Mouse (Mus musculus) embryonic facial prominence, embryonic 14.5 days (tissue): ENCODE results near the gene Trhde. TPM values are rescaled to one million over a fixed set of nuclear protein-coding genes. Genes with fewer than 3 reads are reported as not detected.

Experiments used
- ATAC-seq: fragments of 200-750 bp; cut with Nextera tagmentation; 2 replicates; pipeline ENCODE4 v1.8.0; 2017; ENCODE audit warnings: low read depth, moderate number of reproducible peaks, moderate TSS enrichment
- DNase-seq: peaks from one replicate; pipeline ENCODE4 v3.0.0-alpha.2; 2015; ENCODE audit warnings: low spot score
- H3K27ac ChIP-seq: fragments of 300-500 bp; sonication (generic); replicated peaks from 2 replicates; pipeline ENCODE4 v1.5.1; 2014; ENCODE audit warnings: low read depth, mild to moderate bottlenecking, low read length, moderate library complexity
- H3K27me3 ChIP-seq: fragments of 300-500 bp; sonication (generic); replicated peaks from 2 replicates; pipeline ENCODE4 v1.6.1; 2014; ENCODE audit warnings: low read length; ENCODE audit not compliant: control insufficient read depth, insufficient read depth
- H3K36me3 ChIP-seq: fragments of 300-500 bp; sonication (generic); 2 replicates; pipeline ENCODE4 v1.6.1; 2014; ENCODE audit warnings: low read length, mixed read lengths; ENCODE audit not compliant: control insufficient read depth, insufficient read depth
- H3K4me1 ChIP-seq: fragments of 300-500 bp; sonication (generic); 2 replicates; pipeline ENCODE4 v1.6.1; 2014; ENCODE audit warnings: antibody characterized with exemption, low read length; ENCODE audit not compliant: control insufficient read depth, insufficient read depth
- H3K4me2 ChIP-seq: fragments of 300-500 bp; sonication (generic); 2 replicates; pipeline ENCODE4 v1.6.1; 2014; ENCODE audit warnings: low read depth, mild to moderate bottlenecking, low read length, moderate library complexity, mixed read lengths
- H3K4me3 ChIP-seq: fragments of 300-500 bp; sonication (generic); 2 replicates; pipeline ENCODE4 v1.5.1; 2014; ENCODE audit warnings: low read depth, mild to moderate bottlenecking, low read length
- H3K9ac ChIP-seq: fragments of 300-500 bp; sonication (generic); 2 replicates; pipeline ENCODE4 v1.6.1; 2014; ENCODE audit warnings: low read depth, mild to moderate bottlenecking, low read length, moderate library complexity, mixed read lengths
- H3K9me3 ChIP-seq: fragments of 300-500 bp; sonication (generic); 2 replicates; pipeline ENCODE4 v1.6.1; 2016; ENCODE audit warnings: low read length; ENCODE audit not compliant: control insufficient read depth
- WGBS: fragments of 180-500 bp; shearing (Covaris S2); extraction: QIAGEN DNeasy Blood & Tissue Kit; methylation state at CpG from one replicate; pipeline ENCODE4 v1.1.7; 2014; 5-methylcytosine and 5-hydroxymethylcytosine counted together
- polyA plus RNA-seq: library from polyadenylated mRNA; unstranded; fragments of >200 nt; fragmentation: Nextera tagmentation; extraction: Ambion mirVana; gene quantifications from 2 replicates; pipeline ENCODE4 v1.2.1, GENCODE M21; 2014

Trhde gene
- polyA plus RNA-seq, 1 experiment from 2014 or later = 0.99 TPM

- WGBS = 47% methylated on average over 6 of the region's 6 CpGs
- no peaks in the 10 kb centered on the region for H3K27me3 ChIP-seq
- H3K27ac ChIP-seq = no peak overlapping the region
- no peak overlapping the region for H3K9ac ChIP-seq
- H3K4me3 ChIP-seq = no peak overlapping the region
- H3K9me3 ChIP-seq = no peaks in the 10 kb centered on the region
- no peaks in the 10 kb centered on the region for H3K36me3 ChIP-seq
- DNase-seq (peak; percentile 55), ATAC-seq (no peak; the same call in 1 of the 2 replicates)
- no peak overlapping the region for H3K4me2 ChIP-seq
- no peaks in the 10 kb centered on the region for H3K4me1 ChIP-seq
These were observed 130.2 kb downstream of the Trhde start for GRCm38 (mm10) chr10:114671791-114672415.

- no peak overlapping the region for H3K9ac ChIP-seq
- no peak overlapping the region for H3K4me3 ChIP-seq
- DNase-seq (no peak), ATAC-seq (no peak)
- no peak overlapping the region for H3K4me2 ChIP-seq
- no peaks in the 10 kb centered on the region for H3K36me3 ChIP-seq
- H3K4me1 ChIP-seq = no peaks in the 10 kb centered on the region
- H3K27ac ChIP-seq = no peak overlapping the region
- WGBS = 77% methylated on average over 3 of the region's 3 CpGs
- no peaks in the 10 kb centered on the region for H3K9me3 ChIP-seq
- H3K27me3 ChIP-seq = no peaks in the 10 kb centered on the region
These were observed 209.1 kb downstream of the Trhde start for GRCm38 (mm10) chr10:114593046-114593445.

- Histone ChIP-seq H3K4me1 (no peaks in the 10 kb centered on the region), H3K4me2 (no peak overlapping the region), H3K27ac (no peak overlapping the region), H3K36me3 (no peaks in the 10 kb centered on the region), H3K27me3 (no peaks in the 10 kb centered on the region), H3K4me3 (no peak overlapping the region), H3K9ac (no peak overlapping the region), H3K9me3 (no peaks in the 10 kb centered on the region)
- ATAC-seq (no peak), DNase-seq (peak; percentile 38)
- 64% methylated on average over 2 of the region's 2 CpGs for WGBS
These were observed 223.2 kb downstream of the Trhde start for GRCm38 (mm10) chr10:114578926-114579325.

- Histone ChIP-seq H3K27ac (no peak overlapping the region), H3K27me3 (no peaks in the 10 kb centered on the region), H3K36me3 (no peaks in the 10 kb centered on the region), H3K4me1 (no peaks in the 10 kb centered on the region), H3K4me3 (no peak overlapping the region), H3K9ac (no peak overlapping the region), H3K9me3 (no peaks in the 10 kb centered on the region), H3K4me2 (no peak overlapping the region)
- DNase-seq (no peak), ATAC-seq (no peak)
- WGBS = 81% methylated on average over 1 of the region's 1 CpGs
These were observed 234.2 kb downstream of the Trhde start for GRCm38 (mm10) chr10:114567891-114568290.

- no peak overlapping the region for H3K9ac ChIP-seq
These were observed 292.9 kb downstream of the Trhde start for GRCm38 (mm10) chr10:114509186-114509585.

GRCm38 (mm10) chr10:114488806-114489205, 313.3 kb downstream of the Trhde start:
- Histone ChIP-seq H3K36me3 (no peaks in the 10 kb centered on the region), H3K27me3 (no peaks in the 10 kb centered on the region), H3K27ac (no peak overlapping the region), H3K4me2 (no peak overlapping the region), H3K9ac (no peak overlapping the region), H3K4me3 (no peak overlapping the region), H3K4me1 (no peaks in the 10 kb centered on the region), H3K9me3 (no peaks in the 10 kb centered on the region)
- WGBS = 88% methylated on average over 4 of the region's 4 CpGs
- ATAC-seq (no peak), DNase-seq (no peak)

More at GRCm38 (mm10) chr10:114509186-114509585, 292.9 kb downstream of the Trhde start:
- no peaks in the 10 kb centered on the region for H3K4me1 ChIP-seq
- H3K4me3 ChIP-seq = no peak overlapping the region
- no peaks in the 10 kb centered on the region for H3K9me3 ChIP-seq
- no peak overlapping the region for H3K4me2 ChIP-seq
- H3K36me3 ChIP-seq = no peaks in the 10 kb centered on the region
- no peaks in the 10 kb centered on the region for H3K27me3 ChIP-seq
- WGBS = 66% methylated on average over 1 of the region's 1 CpGs
- ATAC-seq = no peak
- no peak overlapping the region for H3K27ac ChIP-seq
- DNase-seq = no peak

- H3K9me3 ChIP-seq = no peaks in the 10 kb centered on the region
- no peak for DNase-seq
- 62% methylated on average over 3 of the region's 3 CpGs for WGBS
- no peak overlapping the region for H3K9ac ChIP-seq
- no peak overlapping the region for H3K4me2 ChIP-seq
- no peak for ATAC-seq
- no peak overlapping the region for H3K27ac ChIP-seq
- no peaks in the 10 kb centered on the region for H3K36me3 ChIP-seq
- H3K27me3 ChIP-seq = no peaks in the 10 kb centered on the region
- H3K4me3 ChIP-seq = no peak overlapping the region
- no peaks in the 10 kb centered on the region for H3K4me1 ChIP-seq
These were observed 346.5 kb downstream of the Trhde start for GRCm38 (mm10) chr10:114455591-114455990.

- WGBS = 58% methylated on average over 6 of the region's 6 CpGs
These were observed 354.0 kb downstream of the Trhde start for GRCm38 (mm10) chr10:114448116-114448515.

GRCm38 (mm10) chr10:114418956-114419530, 383.1 kb downstream of the Trhde start:
- Histone ChIP-seq H3K9me3 (no peaks in the 10 kb centered on the region), H3K4me3 (no peak overlapping the region), H3K36me3 (no peaks in the 10 kb centered on the region), H3K27ac (no peak overlapping the region), H3K4me1 (no peaks in the 10 kb centered on the region), H3K4me2 (no peak overlapping the region), H3K27me3 (no peaks in the 10 kb centered on the region), H3K9ac (no peak overlapping the region)
- DNase-seq (no peak), ATAC-seq (no peak)
- WGBS = 71% methylated on average over 3 of the region's 3 CpGs

More at GRCm38 (mm10) chr10:114448116-114448515, 354.0 kb downstream of the Trhde start:
- DNase-seq (peak; percentile 34), ATAC-seq (peak; percentile 44; the same call in 1 of the 2 replicates)
- no peak overlapping the region for H3K4me3 ChIP-seq
- no peak overlapping the region for H3K9ac ChIP-seq
- H3K4me2 ChIP-seq = no peak overlapping the region
- no peaks in the 10 kb centered on the region for H3K36me3 ChIP-seq
- H3K27me3 ChIP-seq = no peaks in the 10 kb centered on the region
- no peaks in the 10 kb centered on the region for H3K9me3 ChIP-seq
- no peak overlapping the region for H3K27ac ChIP-seq
- H3K4me1 ChIP-seq = no peaks in the 10 kb centered on the region
